Mouse (Mus musculus): ENCODE data around the gene 2210010C04Rik. TPM values are rescaled to one million over a fixed set of nuclear protein-coding genes. Genes with fewer than 3 reads are reported as not detected.

2210010C04Rik gene
- not detected in 2 replicates for polyA plus RNA-seq (2016; fragmentation: Nextera tagmentation; extraction: Ambion mirVana)

GRCm38 (mm10) chr6:41035409-41035808 is at the start of gene 2210010C04Rik:
2210010C04Rik (minus strand) TSS chr6:41035509.
- H3K9me3 ChIP-seq (replicated peaks), result no peaks in the 10 kb centered on the region
- no peak for ATAC-seq

GRCm38 (mm10) chr6:41080121-41080520 is 44.8 kb upstream of the 2210010C04Rik start:
- H3K27me3 ChIP-seq (replicated peaks), result no peaks in the 10 kb centered on the region
- no peak for ATAC-seq
- no peak overlapping the region for H3K4me2 ChIP-seq

More at GRCm38 (mm10) chr6:41035409-41035808, at the start of gene 2210010C04Rik:
- Histone ChIP-seq H3K9ac (no peak within 1 kb of the TSS), H3K36me3 (no peaks in the 10 kb centered on the region), H3K4me1 (no peaks in the 10 kb centered on the region), H3K4me3 (no peak within 1 kb of the TSS), H3K27ac (no peak within 1 kb of the TSS), H3K4me2 (no peak within 1 kb of the TSS), H3K27me3 (replicated peaks) (no peaks in the 10 kb centered on the region)

GRCm38 (mm10) chr6:41078539-41079303 is 43.4 kb upstream of the 2210010C04Rik start:
- ATAC-seq, result no peak
- Histone ChIP-seq H3K9ac (no peak overlapping the region), H3K27me3 (replicated peaks) (no peaks in the 10 kb centered on the region), H3K27ac (no peak overlapping the region), H3K4me3 (no peak overlapping the region), H3K4me2 (no peak overlapping the region), H3K4me1 (no peaks in the 10 kb centered on the region), H3K9me3 (replicated peaks) (no peaks in the 10 kb centered on the region), H3K36me3 (no peaks in the 10 kb centered on the region)
- WGBS (ENCODE audit: insufficient replicate concordance), result 61% methylated on average over 3 of the region's 3 CpGs

More at GRCm38 (mm10) chr6:41080121-41080520, 44.8 kb upstream of the 2210010C04Rik start:
- H3K36me3 ChIP-seq, result no peaks in the 10 kb centered on the region
- H3K9me3 ChIP-seq (replicated peaks), result no peaks in the 10 kb centered on the region
- H3K4me3 ChIP-seq, result no peak overlapping the region
- H3K27ac ChIP-seq, result no peak overlapping the region
- no peak overlapping the region for H3K9ac ChIP-seq
- H3K4me1 ChIP-seq, result no peaks in the 10 kb centered on the region

GRCm38 (mm10) chr6:41075753-41076152 is 40.4 kb upstream of the 2210010C04Rik start:
- no peak for ATAC-seq

GRCm38 (mm10) chr6:41063332-41063731 is 28.0 kb upstream of the 2210010C04Rik start:
- Histone ChIP-seq H3K27me3 (replicated peaks) (no peaks in the 10 kb centered on the region), H3K4me1 (no peaks in the 10 kb centered on the region), H3K27ac (no peak overlapping the region), H3K9ac (no peak overlapping the region), H3K9me3 (replicated peaks) (no peaks in the 10 kb centered on the region), H3K36me3 (no peaks in the 10 kb centered on the region), H3K4me2 (no peak overlapping the region), H3K4me3 (no peak overlapping the region)
- ATAC-seq, result no peak
- 78% methylated on average over 6 of the region's 6 CpGs for WGBS (ENCODE audit: insufficient replicate concordance)

More at GRCm38 (mm10) chr6:41075753-41076152, 40.4 kb upstream of the 2210010C04Rik start:
- H3K4me3 ChIP-seq, result no peak overlapping the region
- no peaks in the 10 kb centered on the region for H3K36me3 ChIP-seq
- H3K4me2 ChIP-seq, result no peak overlapping the region
- H3K9ac ChIP-seq, result no peak overlapping the region
- H3K4me1 ChIP-seq, result no peaks in the 10 kb centered on the region
- H3K9me3 ChIP-seq (replicated peaks), result no peaks in the 10 kb centered on the region
- WGBS (ENCODE audit: insufficient replicate concordance), result 44% methylated on average over 2 of the region's 2 CpGs
- no peaks in the 10 kb centered on the region for H3K27me3 ChIP-seq (replicated peaks)
- no peak overlapping the region for H3K27ac ChIP-seq

GRCm38 (mm10) chr6:41062746-41063145 is 27.4 kb upstream of the 2210010C04Rik start:
- Histone ChIP-seq H3K27me3 (replicated peaks) (no peaks in the 10 kb centered on the region), H3K4me3 (no peak overlapping the region), H3K36me3 (no peaks in the 10 kb centered on the region), H3K9me3 (replicated peaks) (no peaks in the 10 kb centered on the region), H3K4me2 (no peak overlapping the region), H3K4me1 (no peaks in the 10 kb centered on the region), H3K9ac (no peak overlapping the region), H3K27ac (no peak overlapping the region)
- ATAC-seq, result no peak
- 24% methylated on average over 3 of the region's 3 CpGs for WGBS (ENCODE audit: insufficient replicate concordance)

- no peak overlapping the region for H3K9ac ChIP-seq
- H3K4me3 ChIP-seq, result no peak overlapping the region
- H3K27me3 ChIP-seq (replicated peaks), result no peaks in the 10 kb centered on the region
- no peak overlapping the region for H3K27ac ChIP-seq
- no peak for ATAC-seq
- no peak overlapping the region for H3K4me2 ChIP-seq
- H3K4me1 ChIP-seq, result no peaks in the 10 kb centered on the region
- H3K9me3 ChIP-seq (replicated peaks), result no peaks in the 10 kb centered on the region
- WGBS (ENCODE audit: insufficient replicate concordance), result 49% methylated on average over 2 of the region's 2 CpGs
- no peaks in the 10 kb centered on the region for H3K36me3 ChIP-seq
These were observed 26.8 kb upstream of the 2210010C04Rik start for GRCm38 (mm10) chr6:41062081-41062480.

- ATAC-seq, result no peak
- no peaks in the 10 kb centered on the region for H3K4me1 ChIP-seq
These were observed 25.8 kb upstream of the 2210010C04Rik start for GRCm38 (mm10) chr6:41061085-41061484.

GRCm38 (mm10) chr6:41057653-41058052 is 22.3 kb upstream of the 2210010C04Rik start:
- Histone ChIP-seq H3K4me2 (no peak overlapping the region), H3K27me3 (replicated peaks) (no peaks in the 10 kb centered on the region), H3K9me3 (replicated peaks) (no peaks in the 10 kb centered on the region), H3K27ac (no peak overlapping the region), H3K9ac (no peak overlapping the region), H3K36me3 (no peaks in the 10 kb centered on the region), H3K4me3 (no peak overlapping the region), H3K4me1 (no peaks in the 10 kb centered on the region)
- WGBS (ENCODE audit: insufficient replicate concordance), result 39% methylated on average over 5 of the region's 5 CpGs
- no peak for ATAC-seq

More at GRCm38 (mm10) chr6:41061085-41061484, 25.8 kb upstream of the 2210010C04Rik start:
- H3K9me3 ChIP-seq (replicated peaks), result no peaks in the 10 kb centered on the region
- H3K27ac ChIP-seq, result no peak overlapping the region
- no peak overlapping the region for H3K9ac ChIP-seq
- no peaks in the 10 kb centered on the region for H3K27me3 ChIP-seq (replicated peaks)
- H3K4me3 ChIP-seq, result no peak overlapping the region
- no peak overlapping the region for H3K4me2 ChIP-seq
- H3K36me3 ChIP-seq, result no peaks in the 10 kb centered on the region
- 49% methylated on average over 5 of the region's 5 CpGs for WGBS (ENCODE audit: insufficient replicate concordance)

GRCm38 (mm10) chr6:41055581-41055980 is 20.3 kb upstream of the 2210010C04Rik start:
- WGBS (ENCODE audit: insufficient replicate concordance), result 16% methylated on average over 2 of the region's 2 CpGs
- no peaks in the 10 kb centered on the region for H3K27me3 ChIP-seq (replicated peaks)
- H3K4me1 ChIP-seq, result no peaks in the 10 kb centered on the region
- ATAC-seq, result no peak
- H3K9me3 ChIP-seq (replicated peaks), result no peaks in the 10 kb centered on the region
- H3K4me3 ChIP-seq, result no peak overlapping the region
- H3K36me3 ChIP-seq, result no peaks in the 10 kb centered on the region
- H3K27ac ChIP-seq, result no peak overlapping the region
- no peak overlapping the region for H3K9ac ChIP-seq
- no peak overlapping the region for H3K4me2 ChIP-seq

- H3K27ac ChIP-seq, result no peak overlapping the region
- no peaks in the 10 kb centered on the region for H3K27me3 ChIP-seq (replicated peaks)
- no peaks in the 10 kb centered on the region for H3K4me1 ChIP-seq
- H3K9ac ChIP-seq, result no peak overlapping the region
- no peaks in the 10 kb centered on the region for H3K9me3 ChIP-seq (replicated peaks)
- no peak for ATAC-seq
- 81% methylated on average over 2 of the region's 2 CpGs for WGBS (ENCODE audit: insufficient replicate concordance)
- H3K36me3 ChIP-seq, result no peaks in the 10 kb centered on the region
- no peak overlapping the region for H3K4me3 ChIP-seq
- H3K4me2 ChIP-seq, result no peak overlapping the region
These were observed 19.1 kb upstream of the 2210010C04Rik start for GRCm38 (mm10) chr6:41054379-41054778.

- no peak for ATAC-seq
- WGBS (ENCODE audit: insufficient replicate concordance), result 73% methylated on average over 4 of the region's 4 CpGs
These were observed 16.5 kb upstream of the 2210010C04Rik start for GRCm38 (mm10) chr6:41051824-41052223.

GRCm38 (mm10) chr6:41048602-41049001 is 13.3 kb upstream of the 2210010C04Rik start:
- H3K27ac ChIP-seq, result no peak overlapping the region
- H3K9me3 ChIP-seq (replicated peaks), result no peaks in the 10 kb centered on the region
- H3K27me3 ChIP-seq (replicated peaks), result no peaks in the 10 kb centered on the region
- no peak overlapping the region for H3K9ac ChIP-seq
- no peak overlapping the region for H3K4me3 ChIP-seq
- WGBS (ENCODE audit: insufficient replicate concordance), result 40% methylated on average over 1 of the region's 1 CpGs
- no peak for ATAC-seq
- H3K4me2 ChIP-seq, result no peak overlapping the region
- H3K4me1 ChIP-seq, result no peaks in the 10 kb centered on the region
- no peaks in the 10 kb centered on the region for H3K36me3 ChIP-seq

More at GRCm38 (mm10) chr6:41051824-41052223, 16.5 kb upstream of the 2210010C04Rik start:
- Histone ChIP-seq H3K9me3 (replicated peaks) (no peaks in the 10 kb centered on the region), H3K27me3 (replicated peaks) (no peaks in the 10 kb centered on the region), H3K4me3 (no peak overlapping the region), H3K4me1 (no peaks in the 10 kb centered on the region), H3K27ac (no peak overlapping the region), H3K9ac (no peak overlapping the region), H3K4me2 (no peak overlapping the region), H3K36me3 (no peaks in the 10 kb centered on the region)
